Mouse (Mus musculus): ENCODE data around the gene Ssr2. TPM values are rescaled to one million over a fixed set of nuclear protein-coding genes. Genes with fewer than 3 reads are reported as not detected.
"Not testable (repeated sequence)": the region's sequence is repeated elsewhere in the genome, so short reads cannot be mapped to it uniquely, and the experiment has no call there.

Gene Ssr2
- total RNA-seq, 2 experiments from 2014 or later = 97.1 to 98.9 TPM

DNA sequence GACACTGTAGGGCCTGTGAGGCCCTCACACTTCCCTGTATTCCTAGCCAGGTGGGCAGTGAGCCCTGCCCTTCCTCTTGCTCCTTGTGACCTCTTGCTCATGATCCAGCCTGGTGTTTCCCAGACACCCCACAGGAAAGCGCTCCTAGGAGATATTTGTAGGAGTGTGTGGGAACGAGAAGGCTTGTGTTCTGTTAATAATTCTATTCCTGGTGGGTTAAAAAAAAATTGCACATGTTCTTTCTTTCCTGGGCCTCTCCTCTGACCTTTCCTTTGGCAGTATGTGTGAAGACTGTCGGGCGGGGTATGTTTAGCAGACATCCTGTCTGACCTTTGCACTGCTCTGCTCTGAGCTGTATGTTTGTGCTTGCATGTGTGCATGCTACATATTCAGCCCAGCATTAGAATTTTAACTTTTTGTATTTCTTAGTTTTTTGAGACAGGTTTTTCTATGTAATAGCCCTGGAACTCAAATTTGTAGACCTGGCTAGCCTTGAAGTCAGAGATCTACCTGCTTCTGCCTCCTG is 9.1 kb upstream of the Ssr2 start:
- no peak for DNase-seq

DNA sequence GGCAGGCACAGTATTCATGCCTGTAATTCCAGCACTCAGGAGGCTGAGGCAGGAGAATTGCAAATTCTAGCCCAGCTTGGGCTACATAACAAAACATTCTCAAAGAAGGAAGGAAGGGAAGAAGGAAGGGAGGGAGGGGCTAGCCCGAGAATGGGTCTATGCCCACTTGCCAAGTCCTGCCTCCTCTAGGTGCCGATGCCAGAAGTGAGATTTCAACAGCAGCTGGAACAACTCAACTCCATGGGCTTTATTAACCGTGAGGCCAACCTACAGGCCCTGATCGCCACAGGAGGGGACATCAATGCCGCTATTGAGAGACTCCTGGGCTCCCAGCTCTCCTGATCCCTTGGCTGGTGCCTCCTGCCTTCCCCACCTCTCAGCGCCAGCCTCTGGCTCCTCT is 7.8 kb upstream of the Ssr2 start:
- no peak for DNase-seq

DNA sequence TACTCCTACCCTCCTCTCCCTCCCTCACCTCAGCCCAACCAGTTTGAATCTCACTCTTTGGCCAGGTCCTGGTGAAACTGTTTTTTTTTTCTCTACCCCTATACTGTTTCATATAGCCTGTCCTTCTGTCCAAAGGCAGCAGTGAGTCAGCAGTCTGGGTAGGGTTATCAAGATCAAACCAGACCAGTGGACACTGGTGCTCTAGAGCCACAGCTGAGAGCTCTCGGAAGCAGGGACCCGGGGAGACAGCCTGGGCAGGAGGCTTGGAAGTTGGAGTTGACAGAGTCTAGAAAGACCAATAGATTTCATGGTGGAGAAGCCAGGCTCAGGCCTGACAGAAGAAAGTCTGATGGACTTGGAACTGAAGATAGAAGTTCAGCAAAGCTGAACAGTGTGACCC is 7.1 kb upstream of the Ssr2 start:
- no peak for DNase-seq

DNA sequence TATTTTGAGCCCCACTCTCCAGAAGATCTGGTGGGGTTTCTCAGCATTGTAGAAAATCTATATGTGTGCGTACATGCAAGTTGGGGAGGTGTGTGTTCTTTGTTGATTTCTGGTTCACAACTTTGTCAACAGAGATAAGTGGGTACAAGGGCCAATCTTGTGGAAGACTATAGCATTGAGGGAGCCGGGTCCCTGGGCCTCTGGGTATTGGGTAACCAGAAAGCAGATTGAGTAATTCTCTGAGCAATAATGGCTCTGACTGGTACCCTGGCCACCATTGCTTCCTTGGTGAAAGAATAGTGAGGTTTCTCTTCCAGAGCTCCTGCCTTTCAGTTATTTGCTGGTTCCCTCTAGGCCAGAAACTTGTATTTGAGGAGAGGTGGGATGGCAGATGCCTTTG is 6.6 kb upstream of the Ssr2 start:
- DNase-seq = no peak

DNA sequence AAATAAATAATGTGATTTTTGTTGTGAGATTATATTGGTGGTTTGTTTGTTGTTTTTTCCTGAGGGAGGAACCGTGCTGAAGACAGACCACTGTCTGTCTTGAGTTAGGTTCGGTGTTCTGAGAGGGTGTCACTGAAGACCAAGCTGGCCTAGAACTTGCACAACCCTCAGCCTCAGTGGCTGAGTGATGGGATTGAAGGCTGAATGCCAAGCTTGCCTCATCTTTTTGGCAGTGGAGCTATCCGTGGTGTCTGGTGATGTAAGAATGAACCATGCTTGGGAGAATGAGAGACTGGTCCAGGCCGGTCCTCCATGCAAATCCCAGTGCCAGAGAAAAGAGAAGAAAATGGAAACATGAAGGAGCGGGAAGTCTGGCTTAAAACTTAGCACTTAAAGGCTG is 6.0 kb upstream of the Ssr2 start:
- no peak for DNase-seq

DNA sequence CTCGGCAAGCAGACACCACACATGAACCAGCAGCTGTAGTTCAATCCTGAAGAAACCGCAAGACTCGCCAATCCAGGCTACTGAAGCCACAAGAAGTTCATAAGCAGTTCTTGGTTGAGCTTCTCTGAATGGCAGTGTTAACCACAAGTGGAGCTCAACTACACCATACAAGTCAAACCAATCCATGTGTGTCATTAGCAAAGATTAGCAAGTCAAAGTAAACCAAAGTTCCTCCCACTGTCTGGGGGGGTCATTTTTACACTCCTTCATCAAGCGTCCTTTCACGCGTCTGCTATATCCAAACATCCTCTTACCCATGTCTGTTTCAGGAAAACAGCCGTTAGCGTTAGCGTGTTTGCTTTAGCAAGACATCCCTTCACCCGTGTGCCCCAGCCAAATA is 5.3 kb upstream of the Ssr2 start:
- no peak for DNase-seq

DNA sequence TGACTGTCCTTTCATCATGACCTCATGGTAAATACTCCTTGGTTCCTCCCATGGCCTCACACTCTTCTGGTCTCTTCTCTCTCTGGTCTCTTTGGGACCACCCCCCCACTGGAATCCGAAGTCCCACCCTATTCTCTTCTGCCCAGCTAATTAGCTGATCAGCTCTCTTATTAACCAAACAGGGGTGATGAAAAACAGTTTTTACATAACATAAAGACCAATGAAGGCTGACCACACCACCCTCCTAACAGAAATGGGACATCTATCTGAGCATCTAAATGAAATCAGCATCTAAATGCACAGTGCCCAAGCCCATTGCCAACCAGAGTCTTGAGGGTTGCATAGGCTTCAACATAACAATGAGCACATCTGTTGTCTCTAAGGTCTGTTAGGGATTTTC is 3.8 kb upstream of the Ssr2 start:
- no peak for DNase-seq

DNA sequence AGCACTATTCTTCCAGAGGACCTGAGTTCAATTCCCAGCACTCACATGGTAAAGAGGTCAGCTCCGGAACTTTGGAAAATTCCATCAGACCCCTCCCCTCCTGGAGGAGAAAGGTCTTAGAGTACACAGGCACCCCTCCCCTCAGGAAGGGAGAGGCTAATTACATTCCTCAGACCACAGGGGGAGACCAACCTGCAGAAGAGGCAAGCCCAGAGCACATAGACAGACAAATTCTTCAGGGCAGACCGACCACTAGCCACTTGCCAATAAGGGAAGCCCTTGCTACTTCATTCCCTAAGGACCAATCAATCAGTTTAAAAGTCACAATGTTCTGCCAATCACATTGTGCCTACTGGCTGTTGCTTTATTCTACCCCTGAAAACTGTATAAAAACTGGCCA is 2.8 kb upstream of the Ssr2 start:
- DNase-seq = no peak

DNA sequence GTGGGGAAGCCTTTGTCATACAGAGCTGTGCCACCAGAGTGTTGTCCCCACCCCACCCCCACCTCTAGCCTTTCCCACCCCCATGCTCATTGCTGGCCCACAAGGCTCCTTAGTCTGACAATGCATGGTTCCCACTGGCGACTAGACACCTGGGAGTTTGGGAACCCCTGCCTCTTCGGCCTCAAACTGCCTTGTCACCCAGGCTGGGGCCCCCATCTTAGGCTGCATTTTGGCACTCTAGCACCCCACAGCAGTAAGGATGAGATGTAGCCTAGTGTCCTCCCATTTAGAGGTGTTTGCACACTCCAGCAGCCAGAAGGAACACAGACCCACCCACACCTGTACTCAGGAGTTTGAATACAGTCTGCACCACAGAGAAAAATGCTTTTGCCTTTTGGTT is 1.9 kb upstream of the Ssr2 start:
- no peak for DNase-seq

DNA sequence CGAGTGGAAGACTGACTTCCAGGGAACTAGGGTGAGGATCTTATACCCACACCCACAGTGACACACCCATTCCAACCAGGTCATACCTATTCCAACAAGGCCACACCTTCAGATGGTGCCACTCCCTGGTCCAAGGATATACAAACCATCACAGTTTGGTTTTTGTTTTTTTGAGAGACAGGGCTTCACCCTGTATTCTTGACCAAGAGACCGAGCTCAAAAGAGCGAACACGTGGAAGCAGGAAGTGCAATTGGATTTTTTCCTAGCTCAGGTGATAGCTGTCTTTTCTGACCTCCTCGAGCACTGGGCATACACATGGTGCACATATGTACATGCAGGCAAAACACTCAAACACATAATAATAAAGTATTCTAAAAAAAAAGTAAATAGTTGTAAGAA is 2.2 kb downstream of the Ssr2 start:
- not testable (repeated sequence) for DNase-seq

DNA sequence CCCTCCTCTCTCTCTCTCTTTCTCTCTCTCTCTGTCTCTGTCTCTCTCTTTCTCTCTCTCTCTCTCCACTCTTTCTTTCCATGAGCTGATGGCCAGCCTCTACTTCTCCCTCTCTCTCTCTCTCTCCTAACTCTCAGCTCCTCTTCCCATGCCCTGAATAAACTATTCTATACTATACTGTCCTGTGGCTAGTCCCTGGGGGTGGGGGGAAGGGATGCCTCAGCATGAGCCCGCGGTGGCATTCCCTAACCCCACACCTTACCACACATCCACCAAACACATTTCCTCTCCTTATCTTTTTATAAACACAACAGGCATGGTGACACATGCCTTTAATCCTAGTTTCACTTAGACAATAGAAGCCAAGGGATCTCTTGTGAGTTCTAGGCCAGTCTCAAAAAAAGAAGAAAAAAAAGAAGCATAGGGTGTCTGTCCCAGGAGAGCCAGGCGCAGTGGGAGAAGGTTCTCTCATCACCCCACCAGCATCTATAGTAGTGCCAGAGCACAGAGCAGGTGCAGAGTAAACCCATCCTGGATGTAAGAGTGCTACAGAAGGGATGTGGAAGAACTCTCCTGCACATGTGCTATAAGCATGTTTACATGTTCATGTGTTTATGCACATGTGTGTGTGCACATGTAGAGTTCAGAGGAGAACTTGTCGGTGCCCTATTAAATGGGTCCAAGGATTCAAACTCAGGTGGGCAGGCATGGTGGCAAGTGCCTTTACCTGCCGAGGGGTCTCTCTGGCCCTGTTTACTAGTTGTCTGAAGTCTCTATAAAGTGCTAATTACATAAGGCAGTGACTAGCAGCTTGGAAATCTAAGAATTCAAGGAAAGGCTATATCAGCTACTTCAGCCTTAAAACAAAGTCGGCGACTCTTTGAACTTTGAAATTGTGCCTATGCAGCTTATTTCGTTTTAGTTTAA is 3.1 kb downstream of the Ssr2 start:
- DNase-seq = no peak

DNA sequence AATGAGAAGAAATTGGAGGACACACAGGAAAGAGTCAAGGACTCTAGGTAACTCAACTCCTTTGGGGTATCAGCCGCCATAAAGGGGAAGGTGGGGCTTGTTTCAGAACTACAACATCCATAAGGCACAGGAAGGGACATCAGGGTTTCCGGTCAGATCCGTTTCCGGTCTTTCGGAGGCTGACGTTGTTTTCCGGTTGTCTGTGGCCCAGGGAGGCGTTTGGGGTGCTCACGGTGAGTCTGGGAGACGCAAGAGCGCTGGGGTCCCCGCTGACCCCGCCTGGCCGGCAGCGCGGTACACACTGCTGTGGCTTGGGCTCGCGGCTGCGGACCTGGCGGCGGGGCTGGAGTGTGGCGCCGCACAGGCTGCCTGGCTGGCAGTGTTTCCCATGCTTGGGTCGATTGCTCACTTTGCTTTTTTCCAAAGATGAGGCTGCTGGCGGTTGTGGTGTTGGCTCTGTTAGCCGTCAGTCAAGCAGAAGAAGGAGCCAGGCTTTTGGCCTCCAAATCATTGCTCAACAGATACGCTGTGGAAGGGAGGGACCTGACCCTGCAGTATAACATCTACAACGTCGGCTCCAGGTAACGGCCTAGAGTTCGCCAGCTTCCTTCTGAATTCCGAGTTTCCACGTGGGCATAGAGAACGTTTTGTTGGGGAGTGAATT is 3.9 kb downstream of the Ssr2 start:
- DNase-seq = peak; percentile 73 to 84

DNA sequence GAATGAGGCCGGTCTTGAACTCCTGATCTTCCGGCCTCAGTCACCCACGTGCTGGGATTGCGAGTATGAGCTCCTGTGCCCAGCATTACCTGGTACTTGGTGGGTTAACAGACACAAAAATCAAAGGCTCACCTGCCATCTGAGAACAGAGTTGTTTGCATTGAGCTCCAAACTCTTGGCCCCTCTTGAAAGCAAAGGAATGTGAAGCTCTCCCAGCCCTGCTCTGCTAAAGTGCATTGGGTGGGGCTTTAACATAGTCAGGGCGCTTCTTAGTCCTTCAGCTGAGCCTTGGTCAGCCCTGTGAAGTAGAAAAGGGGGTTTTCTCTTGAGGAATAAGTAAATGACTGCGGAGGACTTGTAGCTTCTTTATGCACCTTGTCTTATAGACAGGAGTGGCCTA is 10.1 kb downstream of the Ssr2 start:
- DNase-seq = no peak

DNA sequence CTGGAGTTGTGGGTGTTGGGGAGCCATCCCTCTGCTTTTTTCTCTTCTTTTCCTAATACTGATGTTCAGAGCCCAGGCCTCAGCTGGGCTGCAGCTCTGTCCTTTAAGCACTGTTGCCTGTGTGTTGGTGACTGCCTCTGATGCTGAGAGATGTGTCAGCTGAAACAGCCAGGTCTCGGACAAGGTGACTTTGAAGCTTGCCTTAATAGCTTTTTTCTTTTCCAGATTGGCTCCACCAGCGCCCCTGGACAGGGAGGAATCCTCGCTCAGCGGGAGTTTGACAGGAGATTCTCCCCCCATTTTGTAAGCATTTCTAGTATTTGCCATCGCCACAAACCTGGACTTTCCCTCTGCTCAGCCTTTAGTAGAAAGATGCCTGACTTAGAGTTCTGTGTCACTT is 11.0 kb downstream of the Ssr2 start:
- no peak for DNase-seq

DNA sequence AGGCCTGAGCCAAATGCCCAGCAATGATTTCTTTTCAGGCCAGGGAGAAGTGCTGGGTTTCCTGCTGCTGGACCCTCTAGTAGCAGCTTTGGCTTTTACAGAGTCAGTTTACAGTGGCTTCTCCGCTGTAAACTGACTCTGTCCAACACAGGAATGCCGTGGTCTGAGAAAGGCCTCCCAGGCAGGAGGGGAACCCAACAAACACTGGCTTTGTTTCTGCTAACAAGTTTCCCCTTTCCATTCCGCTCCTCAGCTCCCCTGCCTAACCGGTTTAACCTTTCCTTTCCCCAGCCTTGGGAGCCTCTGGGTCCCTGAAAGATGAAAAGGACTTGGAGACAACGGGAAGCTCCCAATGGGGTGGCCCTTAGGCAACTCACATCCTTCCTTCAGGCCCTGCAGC is 14.6 kb downstream of the Ssr2 start:
- no peak for DNase-seq

DNA sequence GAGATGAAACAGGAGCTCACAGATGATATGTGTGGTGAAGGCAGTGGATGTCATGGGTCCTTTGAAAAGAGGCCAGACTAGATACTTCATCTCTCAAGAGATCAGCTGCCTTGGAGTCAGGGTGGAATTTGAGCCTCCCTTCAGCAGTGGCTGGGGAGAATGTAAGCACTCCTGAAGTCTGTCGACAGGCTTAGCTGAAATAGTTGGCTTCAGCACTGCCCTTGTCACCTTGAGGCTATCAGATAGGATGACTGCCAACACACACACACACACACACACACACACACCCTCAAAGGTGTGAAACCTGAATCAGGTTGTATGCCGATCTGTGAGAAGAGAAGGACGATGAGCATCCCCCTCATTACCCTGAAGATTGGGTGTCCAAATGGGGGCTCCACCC is 15.4 kb downstream of the Ssr2 start:
- DNase-seq = no peak

DNA sequence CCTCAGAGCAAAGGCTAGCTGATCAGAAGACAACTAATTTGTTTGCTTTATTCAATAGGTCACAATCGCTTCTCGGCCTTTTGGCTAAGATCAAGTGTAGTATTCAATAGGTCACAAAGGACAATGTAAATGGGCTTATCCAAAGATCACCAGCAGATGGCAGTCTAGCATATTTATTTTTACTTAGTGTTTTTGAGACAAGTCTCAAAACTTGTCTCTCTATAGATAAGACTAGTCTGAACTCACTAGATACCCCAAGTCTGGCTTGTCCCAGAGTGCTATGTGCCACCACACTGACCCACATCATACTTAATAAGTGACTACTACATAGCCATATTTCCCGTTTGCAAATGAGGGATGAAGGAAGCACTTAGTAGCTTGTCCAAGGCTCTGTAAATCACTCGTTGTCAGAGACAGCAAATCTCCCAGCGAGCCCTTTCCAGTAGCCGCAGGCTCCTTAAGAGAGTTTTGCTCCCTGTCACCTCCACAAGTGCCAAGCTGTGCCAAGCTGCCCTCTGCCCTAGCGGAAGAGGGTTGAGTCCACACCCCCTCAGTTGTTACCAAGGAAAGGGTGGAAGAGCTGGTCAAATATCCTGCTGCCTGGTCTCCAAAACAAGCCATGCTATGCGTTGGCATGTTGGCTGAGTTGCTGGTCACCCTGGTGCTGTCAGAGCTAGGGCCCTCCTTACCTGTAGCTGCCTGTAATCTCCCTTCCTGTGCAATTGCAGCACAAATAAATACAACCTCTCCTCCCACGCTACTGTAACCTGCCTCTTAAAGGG is 16.5 kb downstream of the Ssr2 start:
- no peak for DNase-seq

DNA sequence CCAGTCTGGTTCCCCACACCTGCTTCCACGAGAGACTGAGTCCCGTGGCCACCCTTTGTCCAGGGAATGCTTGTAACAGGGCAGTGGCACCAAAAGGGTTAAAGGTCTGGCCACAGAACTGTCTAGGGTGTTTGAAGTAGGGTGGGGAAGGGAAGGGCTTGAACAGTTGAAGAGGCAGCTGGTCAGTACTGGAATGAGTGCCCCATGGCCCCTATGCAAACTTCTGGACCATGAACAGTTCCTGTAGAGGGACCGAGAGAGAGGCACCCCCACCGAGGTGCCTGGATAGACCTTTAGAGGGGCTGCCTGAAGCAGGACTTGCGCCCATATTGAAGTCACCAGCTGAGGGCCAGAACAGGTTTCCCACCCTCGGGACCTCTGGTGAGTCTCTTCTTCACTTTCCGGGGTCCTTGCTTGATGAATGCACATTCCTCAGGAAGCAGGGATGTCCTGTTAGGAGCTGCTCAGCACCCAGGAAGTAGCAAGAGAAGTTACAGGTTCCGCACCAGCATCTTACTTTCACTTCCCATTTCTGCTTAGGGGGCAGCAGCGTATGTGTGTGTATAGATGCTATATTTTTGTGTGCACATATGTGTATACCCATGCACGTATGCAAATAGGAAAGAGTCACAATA is 17.4 kb downstream of the Ssr2 start:
- DNase-seq = no peak

DNA sequence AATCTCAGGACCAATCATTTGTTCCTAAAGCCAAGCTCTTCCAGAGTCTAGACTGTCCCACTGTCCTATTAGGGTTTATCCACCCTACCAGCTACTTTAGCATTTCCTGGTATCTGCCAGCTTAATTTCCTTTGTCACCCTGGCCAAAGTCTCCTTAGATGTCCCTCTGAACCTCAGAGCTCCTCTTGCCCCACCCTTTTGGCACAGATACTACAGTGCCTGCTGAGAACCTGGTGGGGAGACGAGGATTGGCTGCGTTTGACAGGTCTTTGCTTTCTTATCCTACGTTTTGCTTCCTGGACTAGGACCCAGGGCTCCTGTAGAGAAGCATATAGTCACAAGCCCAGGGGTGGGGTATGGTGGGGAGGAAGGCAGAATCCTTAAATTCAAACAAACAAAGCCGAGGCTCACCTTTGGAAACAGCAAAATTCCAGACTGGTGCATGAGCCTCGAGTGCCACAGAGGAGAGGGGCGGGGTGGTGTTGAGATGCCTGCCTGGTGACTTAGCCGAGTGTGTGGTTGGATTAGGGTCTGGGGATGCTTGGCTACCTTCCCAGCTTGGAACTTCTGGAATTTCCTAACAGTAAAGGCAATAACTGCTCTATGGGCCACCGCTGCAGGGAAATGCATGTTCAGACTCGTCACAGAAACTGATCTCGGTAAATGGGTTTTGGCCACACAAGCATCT is 18.4 kb downstream of the Ssr2 start:
- no peak for DNase-seq

DNA sequence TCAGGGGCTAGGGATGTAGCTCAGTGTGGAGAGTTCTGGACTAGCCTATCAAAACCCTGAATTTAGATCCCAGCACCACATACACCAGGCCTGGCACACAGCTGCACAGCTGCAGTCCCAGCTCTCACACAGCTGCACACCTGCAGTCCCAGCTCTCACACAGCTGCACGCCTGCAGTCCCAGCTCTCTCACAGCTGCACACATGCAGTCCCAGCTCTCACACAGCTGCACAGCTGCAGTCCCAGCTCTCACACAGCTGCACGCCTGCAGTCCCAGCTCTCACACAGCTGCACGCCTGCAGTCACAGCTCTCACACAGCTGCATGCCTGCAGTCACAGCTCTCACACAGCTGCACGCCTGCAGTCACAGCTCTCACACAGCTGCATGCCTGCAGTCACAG is 20.9 kb downstream of the Ssr2 start:
- not testable (repeated sequence) for DNase-seq

DNA sequence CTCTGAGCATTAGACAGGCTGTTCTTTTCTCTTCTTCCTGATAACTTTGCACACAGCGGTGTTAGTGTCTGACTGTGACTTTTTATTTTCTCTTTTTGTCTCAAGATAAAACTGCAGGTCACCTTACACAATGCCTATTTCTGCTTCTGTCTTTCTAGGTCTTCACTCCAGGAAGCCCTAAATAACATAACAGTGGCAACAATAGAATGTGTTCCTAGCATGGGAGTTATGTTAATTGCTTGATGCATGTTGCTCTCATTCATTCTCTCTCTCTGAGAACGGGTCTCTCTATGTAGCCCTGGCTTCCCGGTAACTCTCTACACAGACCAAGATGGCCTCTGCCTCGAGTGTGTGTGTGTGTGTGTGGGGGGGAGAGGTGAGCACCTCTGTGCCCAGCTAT is 26.8 kb downstream of the Ssr2 start:
- DNase-seq = no peak

DNA sequence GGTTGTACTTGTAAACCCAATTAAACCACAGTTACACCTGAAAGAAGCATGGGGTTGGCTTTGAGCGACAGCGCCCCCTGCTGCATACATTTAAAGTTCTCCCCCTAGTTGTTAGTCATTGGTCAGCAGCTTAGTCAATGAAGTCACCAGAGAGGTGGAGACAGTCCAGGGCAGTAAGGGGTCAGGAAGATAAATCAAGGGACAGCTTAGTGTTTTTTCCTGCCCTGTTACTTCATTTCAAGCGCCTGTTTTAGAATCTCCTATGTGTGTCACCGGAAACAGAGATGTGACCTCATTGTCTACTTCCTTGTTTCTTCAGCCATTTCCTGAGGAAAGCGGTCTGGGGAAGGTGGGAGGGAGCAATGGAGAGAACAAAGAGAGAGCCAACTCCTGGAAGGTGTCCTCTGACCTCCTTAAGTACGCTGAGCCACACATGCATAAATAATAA is 28.1 kb downstream of the Ssr2 start:
- peak in 1 of 2 experiments; percentile 45 for DNase-seq

Measured in layer of hippocampus, postnatal 36 days (tissue).